Mouse (Mus musculus): Measurements from ENCODE around the gene Gm44511. TPM values are rescaled to one million over a fixed set of nuclear protein-coding genes. Genes with fewer than 3 reads are reported as not detected.
A peak's percentile ranks its signal among the peaks of the same experiment; 100 is the strongest.

Gene Gm44511
- not detected in 2 replicates for polyA plus RNA-seq (2015; fragmentation: Nextera tagmentation; extraction: Ambion mirVana)

DNA sequence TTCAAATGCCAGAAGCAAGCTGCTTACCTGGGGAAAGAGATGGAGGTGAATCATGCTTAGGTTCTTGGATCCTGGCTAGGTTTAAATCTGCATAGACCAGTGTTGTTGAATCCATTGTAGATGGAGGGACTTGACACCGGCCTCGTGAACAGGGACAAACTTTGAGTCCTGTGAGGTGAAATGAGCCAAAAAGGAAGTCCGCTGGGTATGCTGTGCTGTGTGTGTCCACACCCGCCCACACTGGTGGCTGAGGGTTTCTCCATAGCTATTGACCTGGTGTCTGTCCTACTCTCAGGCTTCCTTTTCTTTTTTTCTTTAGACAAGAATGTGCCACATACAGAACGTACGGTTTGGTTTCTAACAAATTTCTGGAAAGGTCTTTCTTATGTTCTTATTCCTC, at the start of gene Gm44511, which contains the start of gene Klrb1b:
Gene Gm44511 (minus strand): TSS at position 184 of the 400 bp plus-strand sequence.
Gene Klrb1b (minus strand): TSS at position 200 of the 400 bp plus-strand sequence.
- Histone ChIP-seq H3K27me3 (no peaks in the 10 kb centered on the region), H3K27ac (no peak within 1 kb of the TSS), H3K36me3 (no peaks in the 10 kb centered on the region), H3K9ac (no peak within 1 kb of the TSS), H3K4me1 (no peaks in the 10 kb centered on the region), H3K4me2 (no peak within 1 kb of the TSS), H3K9me3 (no peaks in the 10 kb centered on the region), H3K4me3 (no peak within 1 kb of the TSS)
- ATAC-seq (ENCODE audit: insufficient number of reproducible peaks, insufficient read depth, low FRiP score, low TSS enrichment, low read depth) = no peak
- WGBS = 87% methylated on average over 6 of the region's 6 CpGs

GRCm38 (mm10) chr6:128871910-128872610, 45.9 kb upstream of the Gm44511 start:
- no peak overlapping the region for H3K27ac ChIP-seq
- ATAC-seq (ENCODE audit: insufficient number of reproducible peaks, insufficient read depth, low FRiP score, low TSS enrichment, low read depth) = no peak
- no peak overlapping the region for H3K4me3 ChIP-seq
- no peaks in the 10 kb centered on the region for H3K36me3 ChIP-seq
- H3K27me3 ChIP-seq = no peaks in the 10 kb centered on the region
- H3K4me1 ChIP-seq = no peaks in the 10 kb centered on the region
- H3K9me3 ChIP-seq = peaks cover 4% of the 10 kb centered on the region
- no peak overlapping the region for H3K4me2 ChIP-seq
- H3K9ac ChIP-seq = no peak overlapping the region
- WGBS = 87% methylated on average over 1 of the region's 1 CpGs

DNA sequence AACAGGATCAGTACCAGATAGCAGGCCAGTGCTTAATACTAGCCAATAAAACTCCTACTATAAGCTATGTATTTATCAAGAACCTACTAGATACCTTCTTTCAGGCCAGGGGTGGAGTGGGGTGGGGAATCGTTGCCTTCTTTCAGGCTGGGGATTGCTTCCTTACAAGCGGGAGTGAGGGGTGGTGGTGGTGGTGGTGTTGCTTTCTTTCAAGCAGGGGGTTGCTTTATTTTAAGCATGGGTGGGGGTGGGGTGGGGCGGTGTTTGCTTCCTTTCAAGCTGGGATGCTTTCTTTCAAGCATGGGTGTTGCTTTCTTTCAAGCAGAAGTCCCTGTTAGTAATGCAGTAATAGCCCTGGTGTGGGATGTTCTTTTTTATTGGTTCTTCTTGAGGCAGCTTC, 42.7 kb upstream of the Gm44511 start:
- Histone ChIP-seq H3K27ac (no peak overlapping the region), H3K4me1 (no peaks in the 10 kb centered on the region), H3K4me2 (no peak overlapping the region), H3K36me3 (no peaks in the 10 kb centered on the region), H3K27me3 (no peaks in the 10 kb centered on the region), H3K9ac (no peak overlapping the region), H3K9me3 (no peaks in the 10 kb centered on the region), H3K4me3 (no peak overlapping the region)
- ATAC-seq (ENCODE audit: insufficient number of reproducible peaks, insufficient read depth, low FRiP score, low TSS enrichment, low read depth) = no peak
- 31% methylated on average over 3 of the region's 3 CpGs for WGBS

- H3K9me3 ChIP-seq = no peaks in the 10 kb centered on the region
- no peak for ATAC-seq (ENCODE audit: insufficient number of reproducible peaks, insufficient read depth, low FRiP score, low TSS enrichment, low read depth)
- H3K4me2 ChIP-seq = no peak overlapping the region
- no peak overlapping the region for H3K27ac ChIP-seq
- 78% methylated on average over 2 of the region's 2 CpGs for WGBS
- no peak overlapping the region for H3K9ac ChIP-seq
- H3K36me3 ChIP-seq = no peaks in the 10 kb centered on the region
- H3K4me1 ChIP-seq = no peaks in the 10 kb centered on the region
- H3K4me3 ChIP-seq = no peak overlapping the region
- no peaks in the 10 kb centered on the region for H3K27me3 ChIP-seq
These were observed 31.9 kb upstream of the Gm44511 start for GRCm38 (mm10) chr6:128857976-128858375.

DNA sequence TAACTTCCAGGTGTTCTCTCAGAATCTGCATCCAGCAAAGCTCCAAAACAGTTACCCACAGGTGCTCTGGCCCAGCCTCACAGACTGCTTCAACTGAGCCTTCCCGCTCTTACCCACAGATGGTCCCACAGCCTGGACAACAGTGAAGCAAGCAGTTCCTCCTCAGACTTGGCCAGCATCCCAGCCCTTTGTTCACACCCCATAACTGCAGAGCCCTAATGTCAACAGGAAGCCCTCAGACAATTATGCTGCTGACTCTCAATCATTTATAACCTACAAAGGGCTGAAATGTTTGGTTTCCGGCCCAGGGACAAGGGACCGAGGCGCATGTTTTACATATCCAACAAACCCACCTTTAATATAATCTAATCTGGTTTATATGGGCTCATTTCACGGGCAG, 30.1 kb upstream of the Gm44511 start:
- 71% methylated on average over 5 of the region's 5 CpGs for WGBS

DNA sequence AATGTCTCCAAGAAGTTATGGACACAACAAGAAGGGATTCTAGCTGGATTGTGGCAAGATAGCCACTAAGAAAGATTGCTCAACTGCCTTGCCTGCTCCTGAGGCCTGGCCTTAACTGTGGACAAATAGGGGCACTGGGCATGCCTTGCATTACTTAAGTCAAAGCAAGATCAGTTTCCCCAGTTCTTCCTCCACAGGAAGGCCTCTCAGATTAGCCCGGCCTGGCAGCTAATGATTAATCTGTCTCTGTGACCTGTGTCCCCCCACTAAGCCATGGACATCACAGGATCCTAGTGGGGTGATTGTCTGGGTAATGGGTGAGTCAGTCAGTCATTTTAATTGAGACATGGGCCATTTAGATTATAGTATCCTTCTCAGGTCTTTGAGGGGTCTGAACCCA, 29.4 kb upstream of the Gm44511 start:
- Histone ChIP-seq H3K36me3 (no peaks in the 10 kb centered on the region), H3K9me3 (no peaks in the 10 kb centered on the region), H3K9ac (no peak overlapping the region), H3K4me3 (no peak overlapping the region), H3K4me2 (no peak overlapping the region), H3K27ac (no peak overlapping the region), H3K27me3 (no peaks in the 10 kb centered on the region), H3K4me1 (no peaks in the 10 kb centered on the region)
- WGBS = 81% methylated on average over 1 of the region's 1 CpGs
- no peak for ATAC-seq (ENCODE audit: insufficient number of reproducible peaks, insufficient read depth, low FRiP score, low TSS enrichment, low read depth)

More for the DNA sequence above, 30.1 kb upstream of the Gm44511 start:
- Histone ChIP-seq H3K4me1 (no peaks in the 10 kb centered on the region), H3K4me2 (no peak overlapping the region), H3K36me3 (no peaks in the 10 kb centered on the region), H3K4me3 (no peak overlapping the region), H3K9ac (no peak overlapping the region), H3K9me3 (no peaks in the 10 kb centered on the region), H3K27me3 (no peaks in the 10 kb centered on the region), H3K27ac (no peak overlapping the region)
- ATAC-seq (ENCODE audit: insufficient number of reproducible peaks, insufficient read depth, low FRiP score, low TSS enrichment, low read depth) = no peak

GRCm38 (mm10) chr6:128854895-128855294, 28.8 kb upstream of the Gm44511 start:
- Histone ChIP-seq H3K4me2 (no peak overlapping the region), H3K27ac (no peak overlapping the region), H3K27me3 (no peaks in the 10 kb centered on the region), H3K9ac (no peak overlapping the region), H3K36me3 (no peaks in the 10 kb centered on the region), H3K9me3 (no peaks in the 10 kb centered on the region), H3K4me1 (no peaks in the 10 kb centered on the region), H3K4me3 (no peak overlapping the region)
- WGBS = 95% methylated on average over 3 of the region's 3 CpGs
- ATAC-seq (ENCODE audit: insufficient number of reproducible peaks, insufficient read depth, low FRiP score, low TSS enrichment, low read depth) = no peak

DNA sequence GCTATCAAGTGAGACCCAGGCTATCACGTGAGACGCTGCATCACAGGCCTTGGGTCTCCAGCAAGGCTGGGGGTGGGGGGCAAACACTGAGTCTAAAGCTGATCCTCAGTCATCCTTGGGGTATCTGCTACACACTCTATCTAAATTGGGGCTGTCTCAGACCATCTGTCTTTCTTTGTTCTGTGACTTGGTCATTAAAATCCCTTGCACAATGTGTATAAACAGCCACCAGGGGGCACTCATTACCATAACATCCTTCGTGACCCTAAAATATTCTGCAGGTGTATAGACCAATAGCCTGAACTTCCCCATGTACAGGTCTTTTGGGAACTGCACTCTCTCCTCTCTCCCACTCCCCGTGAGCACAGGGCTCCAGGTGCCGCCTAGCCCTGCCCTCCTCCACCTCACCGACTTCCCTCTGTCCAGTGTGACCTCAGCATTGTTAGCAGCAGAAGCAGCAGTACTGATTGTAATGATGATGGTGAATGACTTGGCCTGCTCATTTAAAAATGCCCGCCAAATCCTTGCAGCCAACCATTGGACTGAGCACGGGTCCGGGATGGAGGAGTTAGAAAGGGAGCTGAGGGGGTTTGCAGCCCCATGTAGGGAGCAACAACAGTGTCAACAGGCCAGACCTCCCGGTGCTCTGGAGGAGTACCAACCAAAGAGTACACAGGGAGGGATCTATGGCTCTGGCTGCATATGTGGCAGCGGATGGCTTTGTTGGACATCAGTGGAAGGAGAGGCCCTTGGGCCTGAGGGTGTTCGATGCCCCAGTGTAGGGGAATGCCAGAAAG, 28.1 kb upstream of the Gm44511 start:
- Histone ChIP-seq H3K9me3 (no peaks in the 10 kb centered on the region), H3K9ac (no peak overlapping the region), H3K4me3 (no peak overlapping the region), H3K27me3 (no peaks in the 10 kb centered on the region), H3K36me3 (no peaks in the 10 kb centered on the region), H3K4me1 (no peaks in the 10 kb centered on the region), H3K27ac (no peak overlapping the region), H3K4me2 (0 out of 2 replicates have a peak overlapping the region, but pooled peaks have one; percentile 21)
- 45% methylated on average over 12 of the region's 12 CpGs for WGBS
- peak; percentile 65; the same call in 1 of the 2 replicates for ATAC-seq (ENCODE audit: insufficient number of reproducible peaks, insufficient read depth, low FRiP score, low TSS enrichment, low read depth)

DNA sequence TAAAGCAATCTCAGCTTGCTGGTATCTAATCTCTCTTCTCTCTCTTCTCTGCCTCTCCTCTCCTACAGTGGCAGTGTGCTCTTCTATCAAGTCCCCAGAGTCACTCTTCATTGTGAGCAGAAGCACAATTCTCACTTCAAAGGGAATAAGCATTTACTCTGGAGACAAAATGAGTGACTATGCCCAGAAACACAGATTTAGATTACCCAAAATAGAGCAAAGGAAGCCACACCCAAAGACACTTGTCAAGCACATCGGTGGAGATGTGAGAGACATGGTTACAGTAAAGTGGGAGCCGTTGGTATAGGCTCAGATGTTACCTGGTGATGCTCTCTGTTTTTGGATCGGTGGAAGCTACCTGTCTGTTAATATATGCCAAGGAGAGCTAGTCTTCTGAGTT, 26.7 kb upstream of the Gm44511 start:
- Histone ChIP-seq H3K36me3 (no peaks in the 10 kb centered on the region), H3K4me3 (no peak overlapping the region), H3K9me3 (no peaks in the 10 kb centered on the region), H3K9ac (no peak overlapping the region), H3K4me2 (no peak overlapping the region), H3K27me3 (no peaks in the 10 kb centered on the region), H3K27ac (no peak overlapping the region), H3K4me1 (no peaks in the 10 kb centered on the region)
- WGBS = 86% methylated on average over 3 of the region's 3 CpGs
- ATAC-seq (ENCODE audit: insufficient number of reproducible peaks, insufficient read depth, low FRiP score, low TSS enrichment, low read depth) = no peak

DNA sequence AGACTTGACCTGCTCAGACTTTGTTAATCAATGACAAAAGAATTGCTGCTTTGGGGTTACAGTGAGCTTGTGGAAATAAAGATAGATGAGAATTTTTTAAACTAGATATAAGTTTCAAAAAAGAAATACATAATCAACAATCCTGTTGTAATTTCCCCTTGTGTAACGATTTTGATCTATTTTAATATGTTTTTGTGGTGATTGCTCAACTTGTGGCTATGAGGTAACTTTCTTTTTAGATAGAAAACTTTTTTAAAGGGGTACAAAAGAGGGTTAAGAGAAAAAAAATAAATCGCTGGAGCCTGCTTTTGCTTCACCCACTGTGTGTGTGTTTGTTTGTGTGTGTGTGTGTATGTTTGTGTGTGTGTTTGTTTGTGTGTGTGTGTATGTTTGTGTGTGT, 25.0 kb upstream of the Gm44511 start:
- no peaks in the 10 kb centered on the region for H3K36me3 ChIP-seq
- H3K9me3 ChIP-seq = no peaks in the 10 kb centered on the region
- H3K9ac ChIP-seq = no peak overlapping the region
- H3K4me1 ChIP-seq = no peaks in the 10 kb centered on the region
- H3K27me3 ChIP-seq = no peaks in the 10 kb centered on the region
- no peak overlapping the region for H3K4me3 ChIP-seq
- H3K27ac ChIP-seq = no peak overlapping the region
- WGBS = 82% methylated on average over 2 of the region's 2 CpGs
- ATAC-seq (ENCODE audit: insufficient number of reproducible peaks, insufficient read depth, low FRiP score, low TSS enrichment, low read depth) = no peak
- no peak overlapping the region for H3K4me2 ChIP-seq

- H3K4me2 ChIP-seq = no peak overlapping the region
- no peaks in the 10 kb centered on the region for H3K27me3 ChIP-seq
- H3K9ac ChIP-seq = no peak overlapping the region
- no peaks in the 10 kb centered on the region for H3K36me3 ChIP-seq
- H3K9me3 ChIP-seq = no peaks in the 10 kb centered on the region
- H3K4me1 ChIP-seq = no peaks in the 10 kb centered on the region
- ATAC-seq (ENCODE audit: insufficient number of reproducible peaks, insufficient read depth, low FRiP score, low TSS enrichment, low read depth) = no peak
- H3K27ac ChIP-seq = no peak overlapping the region
- WGBS = 72% methylated on average over 2 of the region's 2 CpGs
- no peak overlapping the region for H3K4me3 ChIP-seq
These were observed 24.6 kb upstream of the Gm44511 start for GRCm38 (mm10) chr6:128850671-128851070.

- WGBS = 56% methylated on average over 2 of the region's 2 CpGs
These were observed 23.8 kb upstream of the Gm44511 start for GRCm38 (mm10) chr6:128849902-128850301.

More at GRCm38 (mm10) chr6:128849902-128850301, 23.8 kb upstream of the Gm44511 start:
- no peak overlapping the region for H3K4me2 ChIP-seq
- no peaks in the 10 kb centered on the region for H3K36me3 ChIP-seq
- no peak for ATAC-seq (ENCODE audit: insufficient number of reproducible peaks, insufficient read depth, low FRiP score, low TSS enrichment, low read depth)
- no peak overlapping the region for H3K4me3 ChIP-seq
- no peaks in the 10 kb centered on the region for H3K27me3 ChIP-seq
- H3K4me1 ChIP-seq = no peaks in the 10 kb centered on the region
- no peaks in the 10 kb centered on the region for H3K9me3 ChIP-seq
- H3K27ac ChIP-seq = no peak overlapping the region
- no peak overlapping the region for H3K9ac ChIP-seq

All from embryonic facial prominence, embryonic 13.5 days (tissue).